Mouse (Mus musculus): ENCODE measurements at regions not wholly inside any gene's neighbourhood (a gene's known extent, or its start where the extent isn't known, plus 50 kb on each side); places are given as distances from the start of the nearest gene placed in this dataset.
A peak's percentile ranks its signal among the peaks of the same experiment; 100 is the strongest.

DNA sequence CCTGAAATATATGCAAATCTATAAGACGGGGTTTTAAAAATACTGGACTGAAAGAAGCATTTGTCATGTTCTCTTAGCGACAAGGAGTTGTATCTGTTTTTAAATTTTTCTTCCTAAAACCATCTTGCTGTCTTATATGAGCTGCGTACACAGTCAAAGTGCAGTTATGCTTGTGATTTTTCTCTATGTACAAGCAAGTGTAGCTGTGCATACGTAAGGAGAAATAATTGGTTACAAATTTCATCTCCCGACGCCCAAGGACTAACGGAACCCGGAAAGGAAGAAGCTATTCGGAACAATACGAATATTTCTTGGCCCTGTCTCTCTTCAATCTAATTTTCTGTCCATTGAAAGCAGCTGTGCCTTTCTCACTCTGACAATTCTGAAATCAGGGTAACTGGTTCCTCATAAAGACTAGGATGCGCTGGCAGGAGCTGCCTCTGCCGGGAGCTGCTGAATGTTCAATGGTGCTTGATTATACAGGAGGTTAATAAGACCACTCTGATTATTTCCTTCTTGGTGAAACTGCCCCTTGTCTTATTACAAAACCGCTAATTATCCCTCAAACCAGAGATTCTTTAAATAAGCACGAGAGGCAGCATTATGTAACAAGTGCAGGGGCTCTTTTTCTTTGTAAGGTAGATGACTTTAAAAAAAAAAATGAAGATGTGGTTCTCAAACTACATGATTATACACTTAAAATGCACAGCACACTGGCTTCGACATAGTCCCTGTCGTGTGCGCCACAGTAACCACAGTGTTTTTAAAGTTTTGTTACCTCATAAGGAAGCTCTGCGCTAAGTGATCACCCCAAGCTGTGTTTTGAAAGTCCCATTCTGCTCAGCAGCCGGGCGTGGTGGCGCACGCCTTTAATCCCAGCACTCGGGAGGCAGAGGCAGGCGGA, 296.8 kb downstream of the Spry2 start:
- no peak overlapping the region; the same call in 1 of the 2 replicates for H3K4me2 ChIP-seq (replicated peaks)
- H3K27me3 ChIP-seq = no peaks in the 10 kb centered on the region
- H3K36me3 ChIP-seq = no peaks in the 10 kb centered on the region
- no peak for ATAC-seq (ENCODE audit: insufficient number of reproducible peaks, low FRiP score, low TSS enrichment, low read depth)
- WGBS = 74% methylated on average over 24 of the region's 24 CpGs
- H3K9me3 ChIP-seq (replicated peaks) = no peaks in the 10 kb centered on the region
- no peak overlapping the region for H3K27ac ChIP-seq (replicated peaks)
- no peak overlapping the region for H3K4me3 ChIP-seq (replicated peaks)
- no peak overlapping the region for H3K9ac ChIP-seq
- H3K4me1 ChIP-seq = no peaks in the 10 kb centered on the region; the same call in 1 of the 2 replicates

DNA sequence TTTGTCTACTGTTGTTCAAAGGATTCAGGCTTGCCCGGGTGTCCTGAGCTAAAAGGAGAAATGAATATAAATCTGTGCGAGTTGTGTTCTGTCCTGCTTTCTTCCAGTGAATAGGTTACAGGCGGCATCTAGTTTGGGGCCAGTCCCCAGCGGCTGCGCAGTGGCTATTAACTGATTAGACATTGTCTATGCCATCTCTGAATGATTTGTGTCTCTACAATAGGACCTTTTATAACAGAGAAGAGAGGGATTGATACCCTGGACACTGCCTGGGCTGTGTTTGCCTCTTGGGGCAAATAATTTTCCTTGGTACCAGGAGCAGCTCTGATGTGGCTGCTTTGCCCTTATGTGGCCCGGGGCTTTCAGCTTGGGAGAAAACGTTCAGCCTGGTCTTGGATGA, 306.9 kb downstream of the Spry2 start:
- Histone ChIP-seq H3K4me1 (peaks cover 12% of the 10 kb centered on the region), H3K9ac (no peak overlapping the region), H3K27ac (replicated peaks) (no peak overlapping the region), H3K9me3 (replicated peaks) (no peaks in the 10 kb centered on the region), H3K4me2 (replicated peaks) (no peak overlapping the region), H3K27me3 (no peaks in the 10 kb centered on the region), H3K36me3 (no peaks in the 10 kb centered on the region), H3K4me3 (replicated peaks) (no peak overlapping the region)
- ATAC-seq (ENCODE audit: insufficient number of reproducible peaks, low FRiP score, low TSS enrichment, low read depth) = no peak
- WGBS = 72% methylated on average over 7 of the region's 7 CpGs

DNA sequence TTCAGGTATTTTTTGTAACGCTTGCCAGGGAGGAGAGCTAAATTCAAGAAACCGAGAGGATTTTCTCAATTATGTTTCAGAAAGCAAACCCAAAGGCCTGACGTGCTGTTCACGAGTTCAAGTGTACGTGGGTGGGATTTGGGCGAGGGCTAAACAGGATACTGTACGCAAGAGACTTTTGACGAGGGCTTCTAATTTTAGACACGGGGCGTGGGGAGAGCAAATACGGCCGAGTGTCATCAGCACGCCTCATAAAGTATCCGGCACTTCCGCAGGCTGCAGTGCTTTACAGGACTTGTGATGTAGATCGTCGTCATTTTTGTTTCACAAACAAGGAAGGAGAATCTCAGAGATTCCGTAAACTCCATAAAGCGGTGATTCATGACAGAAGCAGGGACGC, 307.4 kb downstream of the Spry2 start:
- Histone ChIP-seq H3K36me3 (no peaks in the 10 kb centered on the region), H3K4me1 (peaks cover 12% of the 10 kb centered on the region), H3K27me3 (no peaks in the 10 kb centered on the region), H3K9ac (no peak overlapping the region), H3K4me2 (replicated peaks) (no peak overlapping the region), H3K4me3 (replicated peaks) (no peak overlapping the region), H3K9me3 (replicated peaks) (no peaks in the 10 kb centered on the region), H3K27ac (replicated peaks) (0 out of 2 replicates have a peak overlapping the region, but pooled peaks have one; percentile 17)
- no peak for ATAC-seq (ENCODE audit: insufficient number of reproducible peaks, low FRiP score, low TSS enrichment, low read depth)
- WGBS = 83% methylated on average over 20 of the region's 20 CpGs

GRCm38 (mm10) chr14:105588391-105589163, 308.0 kb downstream of the Spry2 start:
- peak; percentile 78; the same call in 1 of the 2 replicates for ATAC-seq (ENCODE audit: insufficient number of reproducible peaks, low FRiP score, low TSS enrichment, low read depth)
- H3K27me3 ChIP-seq = no peaks in the 10 kb centered on the region
- 44% methylated on average over 15 of the region's 15 CpGs for WGBS
- H3K4me2 ChIP-seq (replicated peaks) = no peak overlapping the region; the same call in 1 of the 2 replicates
- H3K9ac ChIP-seq = no peak overlapping the region
- no peaks in the 10 kb centered on the region for H3K36me3 ChIP-seq
- peaks cover 12% of the 10 kb centered on the region for H3K4me1 ChIP-seq
- H3K9me3 ChIP-seq (replicated peaks) = no peaks in the 10 kb centered on the region
- H3K27ac ChIP-seq (replicated peaks) = 0 out of 2 replicates have a peak overlapping the region, but pooled peaks have one; percentile 17
- H3K4me3 ChIP-seq (replicated peaks) = no peak overlapping the region

GRCm38 (mm10) chr14:105588029-105588390, 308.6 kb downstream of the Spry2 start:
- Histone ChIP-seq H3K4me2 (replicated peaks) (no peak overlapping the region; the same call in 1 of the 2 replicates), H3K27me3 (no peaks in the 10 kb centered on the region), H3K27ac (replicated peaks) (0 out of 2 replicates have a peak overlapping the region, but pooled peaks have one; percentile 17), H3K9ac (no peak overlapping the region), H3K36me3 (no peaks in the 10 kb centered on the region), H3K9me3 (replicated peaks) (no peaks in the 10 kb centered on the region), H3K4me1 (peaks cover 12% of the 10 kb centered on the region), H3K4me3 (replicated peaks) (no peak overlapping the region)
- 58% methylated on average over 8 of the region's 8 CpGs for WGBS
- no peak for ATAC-seq (ENCODE audit: insufficient number of reproducible peaks, low FRiP score, low TSS enrichment, low read depth)

- 35% methylated on average over 3 of the region's 3 CpGs for WGBS
- H3K36me3 ChIP-seq = no peaks in the 10 kb centered on the region
Observed at GRCm38 (mm10) chr14:105584632-105585031, 312.0 kb downstream of the Spry2 start.

GRCm38 (mm10) chr14:105583497-105583896, 313.1 kb downstream of the Spry2 start:
- Histone ChIP-seq H3K4me1 (peaks cover 6% of the 10 kb centered on the region), H3K36me3 (no peaks in the 10 kb centered on the region), H3K9me3 (replicated peaks) (no peaks in the 10 kb centered on the region), H3K27ac (replicated peaks) (no peak overlapping the region), H3K27me3 (no peaks in the 10 kb centered on the region), H3K4me2 (replicated peaks) (no peak overlapping the region), H3K9ac (no peak overlapping the region), H3K4me3 (replicated peaks) (no peak overlapping the region)
- WGBS = 72% methylated on average over 2 of the region's 2 CpGs
- ATAC-seq (ENCODE audit: insufficient number of reproducible peaks, low FRiP score, low TSS enrichment, low read depth) = no peak

More at GRCm38 (mm10) chr14:105584632-105585031, 312.0 kb downstream of the Spry2 start:
- no peak for ATAC-seq (ENCODE audit: insufficient number of reproducible peaks, low FRiP score, low TSS enrichment, low read depth)
- Histone ChIP-seq H3K9ac (no peak overlapping the region), H3K27ac (replicated peaks) (no peak overlapping the region), H3K27me3 (no peaks in the 10 kb centered on the region), H3K4me1 (peaks cover 12% of the 10 kb centered on the region), H3K4me2 (replicated peaks) (no peak overlapping the region), H3K4me3 (replicated peaks) (no peak overlapping the region), H3K9me3 (replicated peaks) (no peaks in the 10 kb centered on the region)

DNA sequence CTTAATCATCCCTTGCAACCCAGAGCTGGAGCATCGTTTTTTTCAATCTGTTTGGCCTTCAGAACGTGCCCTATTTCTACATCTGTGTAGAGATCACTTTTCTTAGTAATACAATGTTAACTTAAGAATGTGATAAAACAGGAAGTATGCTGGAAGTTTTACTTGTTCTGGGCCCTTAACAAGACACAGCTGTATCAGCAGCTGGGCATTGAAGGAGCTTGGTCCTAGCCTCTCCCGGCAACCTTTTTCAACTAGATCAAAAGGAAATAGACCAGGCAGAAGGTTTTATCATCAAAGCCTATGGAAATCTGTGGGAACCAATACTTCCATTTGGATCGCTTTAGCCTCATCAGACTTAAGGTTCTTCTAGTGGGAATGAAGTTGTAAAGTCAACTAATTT, 317.9 kb downstream of the Ndfip2 start:
- ATAC-seq (ENCODE audit: insufficient number of reproducible peaks, low FRiP score, low TSS enrichment, low read depth) = no peak
- WGBS = 28% methylated on average over 4 of the region's 4 CpGs
- Histone ChIP-seq H3K4me3 (replicated peaks) (no peak overlapping the region), H3K9me3 (replicated peaks) (no peaks in the 10 kb centered on the region), H3K36me3 (no peaks in the 10 kb centered on the region), H3K4me2 (replicated peaks) (no peak overlapping the region), H3K4me1 (peaks cover 10% of the 10 kb centered on the region), H3K27ac (replicated peaks) (no peak overlapping the region), H3K27me3 (no peaks in the 10 kb centered on the region), H3K9ac (no peak overlapping the region)

DNA sequence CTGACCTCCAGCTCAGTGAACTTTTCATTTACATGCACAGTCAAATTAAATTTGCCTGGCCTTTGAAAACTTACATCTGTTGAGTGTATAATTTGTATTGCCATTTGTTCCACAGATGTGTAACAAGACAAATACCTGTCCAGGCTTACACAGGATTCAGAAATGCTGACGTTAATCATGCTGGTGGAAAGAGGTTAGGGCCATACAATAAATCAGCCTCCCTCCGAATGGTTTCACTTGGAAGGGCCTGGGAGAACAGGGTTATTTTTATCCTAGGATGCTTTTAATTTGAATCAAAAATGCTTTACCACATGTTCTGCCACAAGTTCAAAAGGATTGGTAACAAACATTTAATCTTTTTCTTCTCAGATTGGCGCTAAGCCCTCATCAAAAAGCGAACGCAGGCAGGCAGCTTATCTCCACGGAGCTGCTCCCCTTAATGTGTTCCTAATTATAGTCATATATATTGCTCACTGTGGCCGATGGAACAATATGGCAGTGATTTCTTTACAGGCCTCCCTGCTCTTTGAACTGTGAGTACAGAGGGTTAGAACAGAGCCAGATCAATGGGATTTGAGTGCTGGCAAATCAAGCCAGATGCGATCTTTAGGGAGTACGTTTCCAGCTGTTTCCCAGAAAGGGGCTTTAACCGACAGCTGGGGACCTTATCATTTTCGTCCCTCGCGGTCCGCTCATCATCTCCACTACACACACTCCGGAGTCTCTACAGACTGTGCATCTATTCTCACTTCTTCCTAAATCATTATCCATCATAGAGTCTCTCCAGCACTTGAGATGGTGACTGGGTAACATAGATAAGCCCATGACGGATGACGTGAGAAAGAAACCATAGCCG, 313.9 kb downstream of the Ndfip2 start:
- ATAC-seq (ENCODE audit: insufficient number of reproducible peaks, low FRiP score, low TSS enrichment, low read depth) = no peak
- H3K4me1 ChIP-seq = peaks cover 10% of the 10 kb centered on the region
- no peaks in the 10 kb centered on the region for H3K27me3 ChIP-seq
- 0 out of 2 replicates have a peak overlapping the region, but pooled peaks have one; percentile 13 for H3K4me2 ChIP-seq (replicated peaks)
- no peaks in the 10 kb centered on the region for H3K36me3 ChIP-seq
- no peak overlapping the region for H3K27ac ChIP-seq (replicated peaks)
- no peak overlapping the region for H3K9ac ChIP-seq
- no peak overlapping the region for H3K4me3 ChIP-seq (replicated peaks)
- 34% methylated on average over 18 of the region's 18 CpGs for WGBS
- H3K9me3 ChIP-seq (replicated peaks) = no peaks in the 10 kb centered on the region

- Histone ChIP-seq H3K27me3 (no peaks in the 10 kb centered on the region), H3K27ac (replicated peaks) (no peak overlapping the region), H3K9me3 (replicated peaks) (no peaks in the 10 kb centered on the region), H3K4me1 (peaks cover 10% of the 10 kb centered on the region), H3K4me3 (replicated peaks) (no peak overlapping the region), H3K36me3 (no peaks in the 10 kb centered on the region), H3K9ac (no peak overlapping the region), H3K4me2 (replicated peaks) (no peak overlapping the region)
- 58% methylated on average over 6 of the region's 6 CpGs for WGBS
- ATAC-seq (ENCODE audit: insufficient number of reproducible peaks, low FRiP score, low TSS enrichment, low read depth) = no peak
Observed at GRCm38 (mm10) chr14:105570156-105570555, 311.8 kb downstream of the Ndfip2 start.

Data from embryonic facial prominence, embryonic 15.5 days (tissue).